Mouse (Mus musculus): ENCODE data around the gene Reep1. TPM values are rescaled to one million over a fixed set of nuclear protein-coding genes. Genes with fewer than 3 reads are reported as not detected.

Reep1 gene
- polyA plus RNA-seq, 1 experiment from 2014 or later, result 3.6 TPM

DNA sequence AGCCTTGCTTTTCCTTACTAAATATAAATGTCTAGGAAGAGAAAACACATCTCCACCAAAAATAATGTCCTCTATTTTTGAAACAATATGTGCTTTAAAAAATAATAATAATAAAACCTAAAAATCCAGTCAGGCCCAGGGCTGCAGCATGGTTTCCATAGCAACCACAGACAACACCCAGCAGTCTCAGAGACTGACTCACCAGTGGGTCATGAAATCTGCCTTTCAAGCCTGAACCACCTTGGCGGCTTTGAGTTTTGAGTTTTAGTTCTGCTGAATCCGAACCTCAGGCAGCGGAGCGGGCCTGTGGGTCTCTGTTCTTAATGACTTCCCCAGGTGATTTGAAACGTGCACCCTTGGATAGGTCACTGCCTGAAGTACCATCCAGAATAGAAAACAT is 75.8 kb downstream of the Reep1 start:
- Histone ChIP-seq H3K27ac (no peak overlapping the region), H3K9me3 (replicated peaks) (no peaks in the 10 kb centered on the region), H3K27me3 (no peaks in the 10 kb centered on the region), H3K9ac (no peak overlapping the region), H3K4me1 (replicated peaks) (0 out of 2 replicates have a peak, but pooled peaks cover 3% of the 10 kb centered on the region), H3K4me3 (replicated peaks) (no peak overlapping the region), H3K4me2 (no peak overlapping the region), H3K36me3 (no peaks in the 10 kb centered on the region)
- no peak for DNase-seq
- WGBS (ENCODE audit: insufficient replicate concordance), result 78% methylated on average over 5 of the region's 5 CpGs
- no peak for ATAC-seq (ENCODE audit: low read depth)

- ATAC-seq (ENCODE audit: low read depth) (no peak), DNase-seq (no peak)
- no peak overlapping the region for H3K27ac ChIP-seq
These were observed 81.0 kb downstream of the Reep1 start for GRCm38 (mm10) chr6:71788348-71788747.

DNA sequence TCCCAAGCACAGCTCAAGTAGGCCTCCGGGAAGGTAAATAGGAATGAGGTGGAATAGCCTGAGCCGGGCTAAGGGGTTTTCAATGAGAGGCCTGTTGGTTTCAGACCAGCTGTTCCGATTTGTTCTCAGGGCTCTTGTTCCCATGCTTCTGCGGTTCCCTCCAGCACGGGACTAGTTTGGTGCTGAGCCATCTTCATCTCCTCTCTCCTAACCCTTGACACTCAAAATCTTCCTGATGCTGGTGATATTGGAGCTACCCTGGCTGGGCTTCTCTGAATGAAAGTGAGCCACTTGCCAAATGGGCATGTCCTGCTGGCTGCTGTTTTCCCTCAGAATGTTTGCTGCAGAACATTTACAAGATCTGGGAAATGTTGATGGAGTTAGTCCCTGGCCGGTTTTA is 84.4 kb downstream of the Reep1 start:
- Histone ChIP-seq H3K4me3 (replicated peaks) (no peak overlapping the region), H3K9me3 (replicated peaks) (no peaks in the 10 kb centered on the region), H3K4me2 (no peak overlapping the region), H3K36me3 (no peaks in the 10 kb centered on the region), H3K27ac (no peak overlapping the region), H3K4me1 (replicated peaks) (0 out of 2 replicates have a peak, but pooled peaks cover 3% of the 10 kb centered on the region), H3K27me3 (no peaks in the 10 kb centered on the region), H3K9ac (no peak overlapping the region)
- ATAC-seq (ENCODE audit: low read depth) (no peak), DNase-seq (no peak)
- WGBS (ENCODE audit: insufficient replicate concordance), result 73% methylated on average over 6 of the region's 6 CpGs

More at GRCm38 (mm10) chr6:71788348-71788747, 81.0 kb downstream of the Reep1 start:
- no peaks in the 10 kb centered on the region for H3K27me3 ChIP-seq
- no peaks in the 10 kb centered on the region for H3K36me3 ChIP-seq
- no peak overlapping the region for H3K9ac ChIP-seq
- H3K9me3 ChIP-seq (replicated peaks), result no peaks in the 10 kb centered on the region
- no peak overlapping the region for H3K4me3 ChIP-seq (replicated peaks)
- 0 out of 2 replicates have a peak, but pooled peaks cover 3% of the 10 kb centered on the region for H3K4me1 ChIP-seq (replicated peaks)
- H3K4me2 ChIP-seq, result no peak overlapping the region
- 62% methylated on average over 9 of the region's 9 CpGs for WGBS (ENCODE audit: insufficient replicate concordance)

DNA sequence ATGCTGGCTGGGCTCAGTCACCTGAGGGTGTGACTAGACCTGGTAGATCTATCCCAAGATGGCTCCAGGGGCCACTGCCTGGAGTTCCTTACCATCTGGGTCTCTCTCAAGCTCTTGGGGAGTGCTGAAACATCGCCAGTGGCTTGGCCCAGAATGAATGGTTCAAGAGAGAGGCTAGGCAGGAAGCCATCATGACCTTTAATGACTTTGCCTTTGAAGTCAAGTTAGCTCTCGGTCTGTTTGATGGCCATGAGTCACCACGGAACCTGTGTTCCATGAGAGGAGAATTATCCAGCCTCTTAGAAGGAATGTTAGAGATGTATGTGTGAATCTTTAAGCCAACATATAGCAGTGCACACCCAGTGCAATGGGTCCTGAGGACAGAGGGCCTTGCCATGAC is 92.0 kb downstream of the Reep1 start:
- no peak overlapping the region for H3K4me3 ChIP-seq (replicated peaks)
- no peak overlapping the region for H3K9ac ChIP-seq
- H3K4me1 ChIP-seq (replicated peaks), result peaks cover 44% of the 10 kb centered on the region
- DNase-seq (no peak), ATAC-seq (ENCODE audit: low read depth) (no peak)
- no peaks in the 10 kb centered on the region for H3K27me3 ChIP-seq
- 74% methylated on average over 3 of the region's 3 CpGs for WGBS (ENCODE audit: insufficient replicate concordance)
- H3K27ac ChIP-seq, result peak overlapping the region; percentile 13; the same call in 1 of the 2 replicates
- no peak overlapping the region for H3K4me2 ChIP-seq
- H3K36me3 ChIP-seq, result no peaks in the 10 kb centered on the region
- H3K9me3 ChIP-seq (replicated peaks), result no peaks in the 10 kb centered on the region

GRCm38 (mm10) chr6:71801011-71801713 is 93.8 kb downstream of the Reep1 start:
- no peaks in the 10 kb centered on the region for H3K9me3 ChIP-seq (replicated peaks)
- H3K9ac ChIP-seq, result peak overlapping the region; percentile 55

GRCm38 (mm10) chr6:71801714-71802094 is 94.3 kb downstream of the Reep1 start:
- 47% methylated on average over 10 of the region's 10 CpGs for WGBS (ENCODE audit: insufficient replicate concordance)
- Histone ChIP-seq H3K4me1 (replicated peaks) (peaks cover 54% of the 10 kb centered on the region), H3K27me3 (0 out of 2 replicates have a peak, but pooled peaks cover 2% of the 10 kb centered on the region), H3K4me2 (peak overlapping the region; percentile 55), H3K36me3 (no peaks in the 10 kb centered on the region), H3K9ac (peak overlapping the region; percentile 55), H3K27ac (peak overlapping the region; percentile 85), H3K9me3 (replicated peaks) (no peaks in the 10 kb centered on the region), H3K4me3 (replicated peaks) (peak overlapping the region; percentile 24)
- DNase-seq, result no peak
- peak; percentile 52 for ATAC-seq (ENCODE audit: low read depth)

More at GRCm38 (mm10) chr6:71801011-71801713, 93.8 kb downstream of the Reep1 start:
- peak; percentile 93 for ATAC-seq (ENCODE audit: low read depth)
- Histone ChIP-seq H3K27me3 (no peaks in the 10 kb centered on the region), H3K4me3 (replicated peaks) (peak overlapping the region; percentile 24), H3K4me1 (replicated peaks) (peaks cover 51% of the 10 kb centered on the region), H3K36me3 (no peaks in the 10 kb centered on the region), H3K27ac (peak overlapping the region; percentile 85), H3K4me2 (peak overlapping the region; percentile 55)
- DNase-seq, result peak; percentile 67
- 18% methylated on average over 7 of the region's 7 CpGs for WGBS (ENCODE audit: insufficient replicate concordance)

DNA sequence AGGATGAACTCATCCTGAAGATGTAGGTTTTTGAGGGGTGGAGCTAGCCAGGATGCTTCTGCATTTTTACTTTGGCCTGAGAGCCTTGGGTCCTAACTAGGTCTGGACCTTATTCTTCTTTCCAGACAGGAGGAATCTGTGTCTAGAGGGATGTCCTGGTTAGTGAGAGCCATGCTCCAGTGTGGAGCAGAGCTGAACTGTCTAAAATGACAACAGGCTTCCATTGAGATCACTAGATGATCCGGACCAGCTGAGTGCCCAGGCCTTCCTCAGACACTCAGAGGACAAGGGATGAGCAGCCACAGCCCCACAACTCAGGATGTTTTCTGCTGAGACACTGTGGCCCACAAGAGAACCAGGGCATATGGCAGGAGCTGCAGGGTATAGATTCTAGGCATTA is 96.2 kb downstream of the Reep1 start:
- DNase-seq (no peak), ATAC-seq (ENCODE audit: low read depth) (no peak)
- Histone ChIP-seq H3K27me3 (0 out of 2 replicates have a peak, but pooled peaks cover 2% of the 10 kb centered on the region), H3K9me3 (replicated peaks) (no peaks in the 10 kb centered on the region), H3K27ac (peak overlapping the region; percentile 8; the same call in 1 of the 2 replicates), H3K9ac (no peak overlapping the region), H3K4me2 (no peak overlapping the region), H3K4me1 (replicated peaks) (peaks cover 56% of the 10 kb centered on the region), H3K36me3 (no peaks in the 10 kb centered on the region), H3K4me3 (replicated peaks) (no peak overlapping the region)
- WGBS (ENCODE audit: insufficient replicate concordance), result 85% methylated on average over 1 of the region's 1 CpGs

- ATAC-seq (ENCODE audit: low read depth) (peak; percentile 57), DNase-seq (peak; percentile 56)
- 12% methylated on average over 12 of the region's 12 CpGs for WGBS (ENCODE audit: insufficient replicate concordance)
- no peak overlapping the region for H3K9ac ChIP-seq
- no peak overlapping the region; the same call in 1 of the 2 replicates for H3K4me2 ChIP-seq
- H3K27ac ChIP-seq, result peak overlapping the region; percentile 8; the same call in 1 of the 2 replicates
- H3K36me3 ChIP-seq, result no peaks in the 10 kb centered on the region
- H3K9me3 ChIP-seq (replicated peaks), result no peaks in the 10 kb centered on the region
- 0 out of 2 replicates have a peak, but pooled peaks cover 2% of the 10 kb centered on the region for H3K27me3 ChIP-seq
- peaks cover 56% of the 10 kb centered on the region for H3K4me1 ChIP-seq (replicated peaks)
- H3K4me3 ChIP-seq (replicated peaks), result no peak overlapping the region
These were observed 96.9 kb downstream of the Reep1 start for GRCm38 (mm10) chr6:71804061-71804829.

GRCm38 (mm10) chr6:71806713-71807112 is 99.4 kb downstream of the Reep1 start:
- Histone ChIP-seq H3K27me3 (0 out of 2 replicates have a peak, but pooled peaks cover 2% of the 10 kb centered on the region), H3K9me3 (replicated peaks) (no peaks in the 10 kb centered on the region), H3K4me2 (no peak overlapping the region), H3K36me3 (peaks cover 14% of the 10 kb centered on the region), H3K4me1 (replicated peaks) (peaks cover 37% of the 10 kb centered on the region), H3K4me3 (replicated peaks) (no peak overlapping the region), H3K27ac (no peak overlapping the region), H3K9ac (no peak overlapping the region)
- no peak for DNase-seq
- WGBS (ENCODE audit: insufficient replicate concordance), result 52% methylated on average over 1 of the region's 1 CpGs
- ATAC-seq (ENCODE audit: low read depth), result no peak

- Histone ChIP-seq H3K4me1 (replicated peaks) (peaks cover 10% of the 10 kb centered on the region), H3K9me3 (replicated peaks) (no peaks in the 10 kb centered on the region), H3K4me2 (no peak overlapping the region), H3K27ac (no peak overlapping the region), H3K4me3 (replicated peaks) (no peak overlapping the region), H3K27me3 (0 out of 2 replicates have a peak, but pooled peaks cover 2% of the 10 kb centered on the region), H3K36me3 (peaks cover 28% of the 10 kb centered on the region), H3K9ac (no peak overlapping the region)
- no peak for DNase-seq
- no peak for ATAC-seq (ENCODE audit: low read depth)
- 85% methylated on average over 9 of the region's 9 CpGs for WGBS (ENCODE audit: insufficient replicate concordance)
These were observed 102.5 kb downstream of the Reep1 start for GRCm38 (mm10) chr6:71809890-71810289.

DNA sequence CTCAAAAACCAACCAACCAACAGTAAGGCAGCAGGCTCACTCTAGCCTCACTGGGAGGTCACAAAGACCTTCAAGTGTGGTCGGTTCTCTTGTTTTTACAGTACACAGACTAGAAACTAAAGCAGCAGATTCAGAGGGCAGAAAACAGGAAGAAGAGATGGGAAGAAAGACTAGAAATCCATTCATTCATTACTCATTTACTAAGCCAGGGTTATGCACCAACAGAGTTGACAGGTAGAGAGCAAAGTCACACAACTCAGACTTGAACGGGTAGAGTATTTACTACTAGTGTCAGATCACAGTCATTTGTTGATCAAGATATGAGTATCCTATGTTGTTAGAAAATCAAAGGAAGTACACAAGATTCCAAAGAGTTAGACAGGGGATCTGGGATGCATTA is 105.5 kb downstream of the Reep1 start:
- H3K9ac ChIP-seq, result no peak overlapping the region
- no peak overlapping the region for H3K4me3 ChIP-seq (replicated peaks)
- ATAC-seq (ENCODE audit: low read depth) (no peak), DNase-seq (no peak)
- peaks cover 12% of the 10 kb centered on the region for H3K4me1 ChIP-seq (replicated peaks)
- 0 out of 2 replicates have a peak overlapping the region, but pooled peaks have one; percentile 24 for H3K27ac ChIP-seq
- 68% methylated on average over 2 of the region's 2 CpGs for WGBS (ENCODE audit: insufficient replicate concordance)
- no peaks in the 10 kb centered on the region for H3K27me3 ChIP-seq
- H3K4me2 ChIP-seq, result no peak overlapping the region
- H3K9me3 ChIP-seq (replicated peaks), result no peaks in the 10 kb centered on the region
- H3K36me3 ChIP-seq, result peaks cover 56% of the 10 kb centered on the region
